9 mouse cellular contexts compared by ENCODE assay signal in the genomic region with DNA sequence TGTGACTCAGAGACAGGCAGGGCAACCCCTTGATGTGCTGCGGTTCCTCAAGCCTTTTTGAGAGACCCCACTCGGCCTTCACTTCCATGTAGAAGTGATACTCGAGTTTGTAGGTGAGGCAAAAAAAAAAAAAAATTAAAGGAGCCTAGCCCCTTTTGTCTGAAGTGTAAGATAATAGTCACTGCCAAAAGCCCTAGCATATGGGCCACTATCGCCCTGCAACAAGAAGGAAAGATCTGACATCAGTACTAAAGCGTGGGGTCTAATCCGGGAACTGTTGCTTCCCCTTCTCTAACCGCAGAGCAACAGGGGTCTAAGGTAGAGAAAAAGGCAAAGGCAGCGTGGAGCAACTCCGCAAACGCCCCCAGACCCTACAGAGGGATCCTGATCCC. TPM values are rescaled to one million over a fixed set of nuclear protein-coding genes. Genes with fewer than 3 reads are reported as not detected.
DNase-seq lines count a peak whose midpoint lies in the region; ATAC-seq and TF ChIP-seq lines count a peak whose summit lies in the region.
"Had no signal": no experiment of that assay in that cellular context is flagged by ENCODE, and none has a peak within 500 bp of the region (broad histone marks: within the 10 kb centered on the region; RNA-seq: fewer than 3 reads in every experiment).

No protein-coding gene starts in this region.

- ATAC-seq in lung, embryonic 16.5 days (ENCODE audit: low read depth): no peak
- no peak for ATAC-seq in forebrain, embryonic 11.5 days (replicated peaks; ENCODE audit: low FRiP score)
- ATAC-seq in limb, embryonic 14.5 days (ENCODE audit: low FRiP score, low read depth): no peak
- ATAC-seq in stomach, embryonic 14.5 days (ENCODE audit: insufficient number of reproducible peaks, insufficient read depth, low FRiP score, low read depth): no peak

- H3K36me3 ChIP-seq in lung, embryonic 16.5 days (ENCODE audit: control insufficient read depth, insufficient read depth, low read length): peaks cover 12% of the 10 kb centered on the region
- H3K36me3 ChIP-seq in forebrain, embryonic 11.5 days (ENCODE audit: control insufficient read depth, insufficient read depth, low read length): peaks cover 7% of the 10 kb centered on the region; the same call in 1 of the 2 replicates
- H3K36me3 ChIP-seq in limb, embryonic 14.5 days (ENCODE audit: control insufficient read depth, insufficient read depth, low read length): peaks cover 23% of the 10 kb centered on the region
- H3K36me3 ChIP-seq in stomach, embryonic 14.5 days (ENCODE audit: control insufficient read depth, insufficient read depth, low read length): peaks cover 15% of the 10 kb centered on the region

- 17% methylated on average over 10 of the region's 10 CpGs for WGBS in lung, embryonic 16.5 days
- WGBS in forebrain, embryonic 11.5 days: 4% methylated on average over 10 of the region's 10 CpGs
- WGBS in limb, embryonic 14.5 days: 9% methylated on average over 10 of the region's 10 CpGs
- 19% methylated on average over 10 of the region's 10 CpGs for WGBS in stomach, embryonic 14.5 days

- peaks cover 20% of the 10 kb centered on the region; the same call in 1 of the 2 replicates for H3K4me1 ChIP-seq in lung, embryonic 16.5 days (replicated peaks; ENCODE audit: control insufficient read depth, insufficient read depth, low read length)
- peaks cover 8% of the 10 kb centered on the region; the same call in 1 of the 2 replicates for H3K4me1 ChIP-seq in forebrain, embryonic 11.5 days (replicated peaks; ENCODE audit: control insufficient read depth, insufficient read depth, low read length)
- H3K4me1 ChIP-seq in limb, embryonic 14.5 days (ENCODE audit: control insufficient read depth, insufficient read depth, low read length): peaks cover 16% of the 10 kb centered on the region
- H3K4me1 ChIP-seq in stomach, embryonic 14.5 days (ENCODE audit: control insufficient read depth, insufficient read depth, low read length): peaks cover 12% of the 10 kb centered on the region

- no peaks in the 10 kb centered on the region for H3K9me3 ChIP-seq in lung, embryonic 16.5 days (ENCODE audit: control insufficient read depth, low read length)
- no peaks in the 10 kb centered on the region for H3K9me3 ChIP-seq in forebrain, embryonic 11.5 days (ENCODE audit: control insufficient read depth, low read length)
- H3K9me3 ChIP-seq in limb, embryonic 14.5 days (ENCODE audit: control insufficient read depth, low read length): no peaks in the 10 kb centered on the region
- no peaks in the 10 kb centered on the region for H3K9me3 ChIP-seq in stomach, embryonic 14.5 days (ENCODE audit: control insufficient read depth, low read depth, low read length)

- peak overlapping the region; percentile 97 for H3K27ac ChIP-seq in lung, embryonic 16.5 days (ENCODE audit: low read length)
- no peak overlapping the region; the same call in 1 of the 2 replicates for H3K27ac ChIP-seq in forebrain, embryonic 11.5 days (ENCODE audit: low read depth, low read length)
- H3K27ac ChIP-seq in limb, embryonic 14.5 days (replicated peaks; ENCODE audit: low read depth, low read length): peak overlapping the region; percentile 96
- peak overlapping the region; percentile 96; the same call in 1 of the 2 replicates for H3K27ac ChIP-seq in stomach, embryonic 14.5 days (ENCODE audit: low read length)

- TF ChIP-seq POLR2A in limb, embryonic 14.5 days (IDR thresholded peaks at IDR 0.05; ENCODE audit: borderline replicate concordance, extremely low read depth, insufficient read depth, insufficient read length): no peak

- H3K9ac ChIP-seq in lung, embryonic 16.5 days (ENCODE audit: low read length): peak overlapping the region; percentile 87
- H3K9ac ChIP-seq in forebrain, embryonic 11.5 days (ENCODE audit: low read length): peak overlapping the region; percentile 82
- H3K9ac ChIP-seq in limb, embryonic 14.5 days (ENCODE audit: low read depth, low read length, severe bottlenecking): peak overlapping the region; percentile 89
- H3K9ac ChIP-seq in stomach, embryonic 14.5 days (replicated peaks; ENCODE audit: low read depth, low read length): peak overlapping the region; percentile 77

- no peak for DNase-seq in lung, postnatal 10 days
- DNase-seq in forebrain, embryonic 11.5 days (ENCODE audit: low spot score): no peak
- no peak for DNase-seq in limb, embryonic 14.5 days (ENCODE audit: low spot score)
- no peak for DNase-seq in urinary bladder, adult 18-20 months (ENCODE audit: low spot score in 2 of 2)
- no peak for DNase-seq in gastrocnemius, postnatal 4 days (ENCODE audit: low spot score in 2 of 2)
- DNase-seq in yolk sac, embryonic 10.5 days (ENCODE audit: low spot score): no peak

- peak overlapping the region; percentile 79 for H3K4me2 ChIP-seq in lung, embryonic 16.5 days (ENCODE audit: low read depth, low read length)
- H3K4me2 ChIP-seq in forebrain, embryonic 11.5 days (ENCODE audit: low read depth, low read length, severe bottlenecking): peak overlapping the region; percentile 94
- peak overlapping the region; percentile 69 for H3K4me2 ChIP-seq in limb, embryonic 14.5 days (replicated peaks; ENCODE audit: low read depth, low read length, severe bottlenecking)
- H3K4me2 ChIP-seq in stomach, embryonic 14.5 days (replicated peaks; ENCODE audit: low read depth, low read length): peak overlapping the region; percentile 79

- no peaks in the 10 kb centered on the region for H3K27me3 ChIP-seq in lung, embryonic 16.5 days (ENCODE audit: control insufficient read depth, insufficient read depth, low read depth, low read length)
- H3K27me3 ChIP-seq in forebrain, embryonic 11.5 days (ENCODE audit: control insufficient read depth, insufficient read depth, low read length): no peaks in the 10 kb centered on the region
- H3K27me3 ChIP-seq in limb, embryonic 14.5 days (ENCODE audit: control insufficient read depth, insufficient read depth, low read length): no peaks in the 10 kb centered on the region
- H3K27me3 ChIP-seq in stomach, embryonic 14.5 days (ENCODE audit: control insufficient read depth, insufficient read depth, low read length): no peaks in the 10 kb centered on the region

- peak overlapping the region; percentile 76 for H3K4me3 ChIP-seq in lung, embryonic 16.5 days (ENCODE audit: low read length)
- H3K4me3 ChIP-seq in forebrain, embryonic 11.5 days (ENCODE audit: low read depth, low read length): peak overlapping the region; percentile 71
- H3K4me3 ChIP-seq in limb, embryonic 14.5 days (replicated peaks; ENCODE audit: low read length): peak overlapping the region; percentile 75
- H3K4me3 ChIP-seq in stomach, embryonic 14.5 days (ENCODE audit: low read depth, low read length): peak overlapping the region; percentile 60

RNA-seq across cellular contexts. Expression of gene Arhgef40, which starts 0.7 kb away (rescaled TPM):
- 95.0 and 98.4 TPM in 2 replicates for polyA plus RNA-seq in lung, embryonic 16.5 days (2015; fragmentation: Nextera tagmentation; extraction: Ambion mirVana)
- polyA plus RNA-seq in forebrain, embryonic 11.5 days (2014; fragmentation: Nextera tagmentation; extraction: Ambion mirVana): 93.3 and 99.7 TPM in 2 replicates
- polyA plus RNA-seq in limb, embryonic 14.5 days (2012; rRNA removed): 220 and 277 TPM in 2 replicates
- 143 and 160 TPM in 2 replicates for polyA plus RNA-seq in limb, embryonic 14.5 days (2014; fragmentation: Nextera tagmentation; extraction: Ambion mirVana)
- 116 and 118 TPM in 2 replicates for polyA plus RNA-seq in stomach, embryonic 14.5 days (2014; fragmentation: Nextera tagmentation; extraction: Ambion mirVana)
- total RNA-seq in gastrocnemius, postnatal 4 days (2021): 10 to 100 TPM; 90.4 to 92.7 TPM

RNA-seq across cellular contexts. Expression of gene Tmem253, which starts 31.6 kb away (rescaled TPM):
- 0.21 and 0.34 TPM in 2 replicates for polyA plus RNA-seq in lung, embryonic 16.5 days (2015; fragmentation: Nextera tagmentation; extraction: Ambion mirVana)
- 0.92 and 0.95 TPM in 2 replicates for polyA plus RNA-seq in forebrain, embryonic 11.5 days (2014; fragmentation: Nextera tagmentation; extraction: Ambion mirVana)
- 0.99 and 1.3 TPM in 2 replicates for polyA plus RNA-seq in limb, embryonic 14.5 days (2012; rRNA removed)
- 0.28 and 0.81 TPM in 2 replicates for polyA plus RNA-seq in limb, embryonic 14.5 days (2014; fragmentation: Nextera tagmentation; extraction: Ambion mirVana)
- 0.62 and 2.0 TPM in 2 replicates for polyA plus RNA-seq in stomach, embryonic 14.5 days (2014; fragmentation: Nextera tagmentation; extraction: Ambion mirVana)
- 1 to 10 TPM; 1.1 to 2.8 TPM for total RNA-seq in gastrocnemius, postnatal 4 days (2021)

RNA-seq across cellular contexts. Expression of gene Zfp219, which starts 36.7 kb away (rescaled TPM):
- polyA plus RNA-seq in lung, embryonic 16.5 days (2015; fragmentation: Nextera tagmentation; extraction: Ambion mirVana): 20.1 and 20.8 TPM in 2 replicates
- 105 and 116 TPM in 2 replicates for polyA plus RNA-seq in forebrain, embryonic 11.5 days (2014; fragmentation: Nextera tagmentation; extraction: Ambion mirVana)
- 89.4 and 126 TPM in 2 replicates for polyA plus RNA-seq in limb, embryonic 14.5 days (2012; rRNA removed)
- polyA plus RNA-seq in limb, embryonic 14.5 days (2014; fragmentation: Nextera tagmentation; extraction: Ambion mirVana): 30.3 and 37.5 TPM in 2 replicates
- polyA plus RNA-seq in stomach, embryonic 14.5 days (2014; fragmentation: Nextera tagmentation; extraction: Ambion mirVana): 30.8 and 32.8 TPM in 2 replicates
- 10 to 100 TPM; 28.3 to 29.7 TPM for total RNA-seq in gastrocnemius, postnatal 4 days (2021)

RNA-seq across cellular contexts. Expression of gene Olfr221, which starts 58.4 kb away (rescaled TPM):
- polyA plus RNA-seq in lung, embryonic 16.5 days (2015; fragmentation: Nextera tagmentation; extraction: Ambion mirVana): not detected in 2 replicates
- not detected in 2 replicates for polyA plus RNA-seq in forebrain, embryonic 11.5 days (2014; fragmentation: Nextera tagmentation; extraction: Ambion mirVana)
- not detected in 2 replicates for polyA plus RNA-seq in limb, embryonic 14.5 days (2012; rRNA removed)
- not detected in 2 replicates for polyA plus RNA-seq in limb, embryonic 14.5 days (2014; fragmentation: Nextera tagmentation; extraction: Ambion mirVana)
- not detected in 2 replicates for polyA plus RNA-seq in stomach, embryonic 14.5 days (2014; fragmentation: Nextera tagmentation; extraction: Ambion mirVana)
- total RNA-seq in gastrocnemius, postnatal 4 days (2021): not detected
- total RNA-seq: layer of hippocampus, adult 18-20 months had no signal
